Mouse (Mus musculus): Measurements from ENCODE around the gene Olfr553.
"Not testable (repeated sequence)": the region's sequence is repeated elsewhere in the genome, so short reads cannot be mapped to it uniquely, and the experiment has no call there.

The Olfr553 gene

GRCm38 (mm10) chr7:102618118-102618517 is at the start of gene Olfr553:
Gene Olfr553 (minus strand): TSS chr7:102618218.
- no peak for DNase-seq (ENCODE audit: inconsistent age in 2 of 2, low spot score in 1 of 2)

DNA sequence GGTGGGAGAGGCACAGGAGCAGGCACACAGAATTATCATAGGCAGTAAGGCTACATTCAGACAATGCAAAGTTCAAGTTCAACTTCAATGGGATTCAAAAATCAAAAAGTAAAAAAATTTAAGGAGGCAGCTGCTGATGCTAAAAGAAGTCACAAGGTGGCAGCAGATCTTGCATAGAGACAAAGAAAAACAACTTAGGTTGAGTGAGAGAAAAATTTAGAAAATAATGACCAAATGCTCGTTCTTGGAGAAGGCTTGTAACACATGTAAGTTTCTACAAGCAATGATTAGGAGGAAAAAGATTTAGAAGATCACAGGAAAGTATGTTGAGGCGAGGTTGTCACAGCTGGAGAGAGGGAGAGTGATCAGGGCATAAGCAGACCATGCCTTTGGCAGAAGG is 47.4 kb upstream of the Olfr553 start:
- peak in 1 of 2 experiments; percentile 53 for DNase-seq (ENCODE audit: inconsistent age in 2 of 2, low spot score in 1 of 2)

DNA sequence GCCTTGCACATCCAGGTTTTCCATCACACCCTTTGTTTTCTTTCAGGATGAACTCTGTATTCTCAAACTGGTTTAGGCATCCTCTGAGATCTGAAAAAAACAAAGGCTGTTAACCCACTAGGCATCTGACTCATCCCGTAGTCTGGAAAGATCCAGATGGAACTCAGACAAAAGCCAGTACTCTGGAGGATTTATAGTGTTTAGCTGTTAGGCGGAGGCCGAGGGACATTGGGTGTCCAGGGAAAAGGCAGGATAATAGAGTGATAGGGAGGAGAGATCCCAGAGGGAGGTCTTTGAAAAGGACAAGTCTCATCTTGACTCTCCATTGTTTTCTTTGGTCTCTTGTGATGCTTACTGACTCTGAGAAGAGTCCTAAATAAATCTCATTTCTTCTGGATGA is 46.6 kb upstream of the Olfr553 start, which contains the start of gene Olfr556:
Gene Olfr556 (plus strand): TSS at position 301 of the 400 bp plus-strand sequence.
- no peak for DNase-seq (ENCODE audit: inconsistent age in 2 of 2, low spot score in 1 of 2)

- no peak for DNase-seq (ENCODE audit: inconsistent age in 2 of 2, low spot score in 1 of 2)
These were observed 40.5 kb upstream of the Olfr553 start, which contains the start of gene Olfr555 for GRCm38 (mm10) chr7:102658523-102658922. Gene Olfr555 (plus strand): TSS chr7:102658823.

- not testable (repeated sequence) for DNase-seq (ENCODE audit: inconsistent age in 2 of 2, low spot score in 1 of 2)
These were observed 26.9 kb upstream of the Olfr553 start for GRCm38 (mm10) chr7:102644945-102645344.

DNA sequence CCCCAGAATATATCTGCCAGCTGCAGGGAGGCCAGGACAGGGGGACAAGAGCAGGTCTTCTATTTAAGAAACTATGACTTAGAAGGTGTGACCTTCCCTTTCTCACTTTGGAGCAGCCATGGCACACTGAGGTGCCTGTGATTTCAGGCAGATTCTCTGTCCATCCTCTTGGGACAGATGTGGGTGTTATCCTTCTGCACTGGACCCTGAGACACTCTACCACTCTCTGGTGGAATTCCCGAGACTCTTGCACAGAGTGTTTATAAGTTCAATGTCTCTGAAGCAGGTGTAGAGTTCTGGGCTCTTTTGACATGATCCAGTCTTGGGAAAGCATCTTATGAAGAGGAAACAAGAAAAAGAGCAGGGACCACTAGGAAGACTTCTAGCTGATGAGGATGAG is 20.1 kb upstream of the Olfr553 start, which contains the start of gene Olfr554:
Gene Olfr554 (plus strand): TSS at position 301 of the 400 bp plus-strand sequence.
- no peak for DNase-seq (ENCODE audit: inconsistent age in 2 of 2, low spot score in 1 of 2)

DNA sequence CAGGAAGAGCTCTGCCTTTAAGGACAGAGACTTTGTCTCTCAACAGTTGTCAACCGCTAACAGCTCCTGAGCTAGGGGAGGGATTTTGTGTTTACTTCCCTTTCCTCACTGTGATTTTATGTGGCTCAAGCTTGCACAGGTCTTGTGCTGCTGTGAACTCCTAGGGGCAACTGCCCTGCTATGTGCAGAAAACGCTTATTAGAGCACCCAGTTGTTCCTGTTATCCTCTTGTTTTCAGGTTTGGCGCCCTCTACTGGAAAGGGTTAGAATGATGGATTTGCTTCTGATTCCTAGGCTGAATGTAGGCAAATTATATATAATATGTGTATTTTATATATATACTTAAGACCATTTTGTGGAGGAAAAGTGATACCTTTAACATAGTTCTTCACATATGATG is 18.6 kb upstream of the Olfr553 start:
- peak; percentile 19 to 84 for DNase-seq (ENCODE audit: inconsistent age in 2 of 2, low spot score in 1 of 2)

- DNase-seq (ENCODE audit: inconsistent age in 2 of 2, low spot score in 1 of 2) = not testable (repeated sequence)
These were observed 2.4 kb upstream of the Olfr553 start for GRCm38 (mm10) chr7:102620368-102620767.

- no peak for DNase-seq (ENCODE audit: inconsistent age in 2 of 2, low spot score in 1 of 2)
These were observed 1.6 kb upstream of the Olfr553 start for GRCm38 (mm10) chr7:102619608-102620007.

DNA sequence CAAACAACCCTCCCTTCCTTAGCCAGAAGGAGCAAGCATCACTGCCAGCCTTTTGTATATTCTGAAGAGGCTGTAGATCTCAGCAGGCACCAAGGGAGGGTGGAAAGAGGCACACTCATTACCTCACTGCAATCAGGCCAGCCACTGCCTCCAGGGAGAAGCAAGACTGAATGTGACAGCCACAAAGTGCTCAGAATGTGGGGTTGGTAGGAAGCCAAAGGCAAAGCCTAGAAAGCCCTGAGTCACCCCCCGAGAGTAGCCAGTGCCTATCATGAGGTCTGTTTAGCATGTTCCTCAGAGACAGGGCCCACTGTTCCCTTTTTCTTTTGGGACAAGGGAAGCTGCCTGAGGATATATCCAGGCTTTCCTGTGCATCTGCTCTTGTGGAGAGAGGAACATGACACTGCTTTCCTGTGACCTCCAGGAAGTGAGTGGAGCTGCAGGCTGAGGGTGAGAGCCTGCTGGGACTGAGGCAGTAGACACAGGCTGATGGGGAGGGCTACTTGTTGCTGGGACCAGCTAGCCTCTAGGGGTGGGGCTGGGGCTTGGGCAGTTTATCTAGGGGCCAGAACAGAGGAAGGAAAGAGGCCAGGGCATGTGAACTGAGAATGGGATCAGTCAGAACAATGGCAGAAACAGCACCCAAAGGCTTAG is 20.5 kb downstream of the Olfr553 start, which contains the start of gene Olfr552:
Gene Olfr552 (plus strand): TSS at position 393 of the 654 bp plus-strand sequence.
- no peak for DNase-seq (ENCODE audit: inconsistent age in 2 of 2, low spot score in 1 of 2)

GRCm38 (mm10) chr7:102591786-102592185 is 26.2 kb downstream of the Olfr553 start, which contains the start of gene Olfr551:
Gene Olfr551 (minus strand): TSS chr7:102591886.
- no peak for DNase-seq (ENCODE audit: inconsistent age in 2 of 2, low spot score in 1 of 2)

DNA sequence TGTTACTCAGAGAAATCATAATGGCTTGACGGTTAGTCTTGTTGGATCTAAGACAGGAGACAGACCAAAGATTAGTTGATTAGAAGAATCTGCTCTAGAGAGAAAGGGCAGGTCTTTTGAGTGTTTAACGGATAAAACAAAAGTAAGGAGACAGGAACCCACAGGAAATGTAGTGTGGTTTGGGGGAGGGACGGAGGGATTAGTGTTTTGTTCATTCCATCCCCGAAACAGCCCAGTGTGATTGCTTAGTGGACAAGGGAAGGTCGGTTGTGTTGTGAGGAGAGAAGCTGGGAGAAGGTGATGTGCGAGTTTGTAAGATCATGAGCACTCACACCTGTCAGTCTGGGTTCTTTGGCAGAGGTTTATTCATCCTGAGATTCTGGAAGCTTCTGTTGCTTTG is 42.0 kb downstream of the Olfr553 start:
- no peak for DNase-seq (ENCODE audit: inconsistent age in 2 of 2, low spot score in 1 of 2)

DNA sequence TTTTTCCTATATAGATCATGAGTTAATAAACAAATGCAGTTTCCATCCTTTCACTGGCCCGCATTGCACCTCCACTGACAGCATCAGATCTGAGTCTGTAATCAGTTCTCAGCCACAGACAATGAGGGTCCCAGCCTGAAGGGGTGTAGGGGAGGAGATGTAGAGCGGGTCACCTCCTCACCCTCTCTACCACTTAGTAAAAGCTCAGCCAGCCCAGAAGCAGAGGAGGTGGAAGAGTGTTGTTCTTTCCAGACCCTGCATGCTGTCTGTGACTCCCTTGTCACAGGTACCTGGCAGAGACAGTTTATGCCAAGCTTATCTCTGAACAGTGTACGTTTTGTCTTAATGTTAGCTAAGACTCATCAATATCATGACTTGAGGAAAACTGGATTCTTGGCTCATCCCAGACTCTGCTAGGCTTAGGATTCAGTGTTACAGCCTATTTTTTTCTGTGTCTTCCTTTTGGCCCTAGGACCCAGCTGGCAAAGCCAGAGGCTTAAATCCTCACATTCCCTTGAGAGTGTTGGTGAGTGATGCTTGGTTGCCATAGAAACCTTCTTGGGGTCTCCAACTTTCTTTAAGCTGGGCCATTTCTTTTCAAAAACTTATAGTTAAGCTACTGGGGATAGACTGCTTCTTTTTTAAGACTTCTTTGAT is 44.7 kb downstream of the Olfr553 start:
- DNase-seq (ENCODE audit: inconsistent age in 2 of 2, low spot score in 1 of 2) = no peak

- no peak for DNase-seq (ENCODE audit: inconsistent age in 2 of 2, low spot score in 1 of 2)
These were observed 46.9 kb downstream of the Olfr553 start, which contains the start of gene Olfr550 for GRCm38 (mm10) chr7:102571142-102571541. Gene Olfr550 (plus strand): TSS chr7:102571442.

DNA sequence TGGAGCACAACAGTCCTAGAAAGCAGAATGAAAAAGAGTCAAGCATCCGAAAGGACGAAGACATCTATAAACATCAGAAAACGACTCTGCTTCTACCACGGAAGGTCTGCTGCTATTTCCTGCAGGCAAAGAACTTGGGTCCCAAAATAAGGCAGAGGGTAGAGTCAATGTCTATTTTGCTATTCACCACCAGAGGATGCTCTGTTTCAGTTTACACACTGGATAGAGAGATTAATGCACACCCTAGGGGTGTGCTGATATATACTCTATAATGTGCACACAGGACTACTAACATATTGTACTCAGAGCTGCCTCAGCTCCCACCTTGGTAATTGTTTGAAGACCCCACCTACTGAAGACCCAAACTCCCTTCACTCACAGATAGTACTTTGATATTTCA is 51.8 kb downstream of the Olfr553 start:
- DNase-seq (ENCODE audit: inconsistent age in 2 of 2, low spot score in 1 of 2) = no peak

GRCm38 (mm10) chr7:102564999-102565997 is 52.7 kb downstream of the Olfr553 start, which contains the start of gene Trim21:
Gene Trim21 (minus strand): TSS chr7:102565486.
- DNase-seq (ENCODE audit: inconsistent age in 2 of 2, low spot score in 1 of 2) = peak; percentile 92 to 96
